Mouse (Mus musculus) liver, adult (tissue): Measurements from ENCODE around the gene Abcd3.

Experiments
- GATA4 ChIP-seq: IDR thresholded peaks from 2 replicates; pipeline ENCODE4 v1.6.1; 2014; ENCODE audit warnings: mild to moderate bottlenecking, low read length; ENCODE audit not compliant: insufficient replicate concordance

The Abcd3 gene

GRCm38 (mm10) chr3:121814877-121815548 is at the start of gene Abcd3:
TSS of gene Abcd3 (minus strand) at chr3:121815302.
- TF ChIP-seq GATA4: no peak; the same call in 1 of the 2 replicates

DNA sequence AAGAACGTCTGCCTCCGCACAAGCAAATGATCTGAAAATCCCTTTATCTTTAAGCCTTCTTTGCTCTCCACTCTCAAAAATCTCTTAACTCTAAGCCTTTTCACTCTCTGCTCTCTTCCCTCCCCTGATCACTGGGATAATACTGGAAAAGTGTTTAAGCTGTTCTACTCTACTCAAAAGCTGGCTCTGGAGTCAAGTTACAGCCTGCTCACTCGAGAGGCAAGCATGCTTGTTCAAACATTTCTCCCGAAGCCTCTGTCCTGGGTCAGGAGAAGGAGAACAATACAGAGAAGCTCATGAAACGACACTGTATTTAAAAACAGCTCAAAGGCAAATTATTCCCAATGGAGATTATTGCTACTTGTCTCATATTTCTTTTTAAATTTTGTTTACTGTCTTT is 44.0 kb upstream of the Abcd3 start:
- TF ChIP-seq GATA4: no peak

- TF ChIP-seq GATA4: no peak
Measured at GRCm38 (mm10) chr3:121856131-121856530, 41.0 kb upstream of the Abcd3 start.

- peak; percentile 41; the same call in 1 of the 2 replicates for TF ChIP-seq GATA4
Measured at GRCm38 (mm10) chr3:121853781-121854520, 38.8 kb upstream of the Abcd3 start.

DNA sequence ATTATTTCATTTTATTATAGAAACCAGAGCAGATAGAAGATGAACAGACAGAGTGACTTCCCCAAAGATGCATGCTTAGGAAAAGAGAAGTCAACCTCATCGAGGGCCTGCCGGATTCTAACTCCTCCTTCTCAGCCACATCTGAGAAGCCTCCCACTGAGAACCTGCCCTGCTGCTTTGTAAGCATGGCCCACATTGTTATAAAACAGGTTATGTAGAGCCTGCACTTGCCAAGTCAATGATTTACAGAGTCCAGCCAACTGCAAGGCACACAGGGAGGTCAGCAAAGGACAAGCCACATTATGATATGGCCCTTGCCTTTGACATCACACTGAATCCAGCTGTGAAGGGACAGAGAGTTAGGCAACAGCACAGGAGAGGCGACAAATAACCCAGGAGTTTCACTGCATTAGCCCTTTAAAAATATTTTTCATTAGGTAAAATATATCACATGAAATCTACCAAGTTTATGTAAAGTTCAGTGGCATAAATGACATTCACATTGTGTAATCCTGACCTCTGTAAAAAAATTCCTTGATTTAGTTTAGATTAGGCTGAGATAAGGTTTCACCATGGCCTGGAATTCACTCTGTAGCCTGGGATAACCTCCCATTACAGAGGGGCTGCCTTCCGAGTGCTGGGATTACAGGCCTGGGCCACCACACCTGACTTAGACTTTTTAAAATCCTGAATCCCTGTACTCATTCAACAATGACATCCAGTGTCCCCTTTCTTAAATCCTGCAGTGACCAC is 37.1 kb upstream of the Abcd3 start:
- TF ChIP-seq GATA4: peak; percentile 67; the same call in 1 of the 2 replicates

GRCm38 (mm10) chr3:121851006-121851405 is 35.9 kb upstream of the Abcd3 start:
- no peak for TF ChIP-seq GATA4

GRCm38 (mm10) chr3:121850381-121850780 is 35.3 kb upstream of the Abcd3 start:
- no peak for TF ChIP-seq GATA4

- no peak for TF ChIP-seq GATA4
Measured at GRCm38 (mm10) chr3:121847296-121847695, 32.2 kb upstream of the Abcd3 start.

DNA sequence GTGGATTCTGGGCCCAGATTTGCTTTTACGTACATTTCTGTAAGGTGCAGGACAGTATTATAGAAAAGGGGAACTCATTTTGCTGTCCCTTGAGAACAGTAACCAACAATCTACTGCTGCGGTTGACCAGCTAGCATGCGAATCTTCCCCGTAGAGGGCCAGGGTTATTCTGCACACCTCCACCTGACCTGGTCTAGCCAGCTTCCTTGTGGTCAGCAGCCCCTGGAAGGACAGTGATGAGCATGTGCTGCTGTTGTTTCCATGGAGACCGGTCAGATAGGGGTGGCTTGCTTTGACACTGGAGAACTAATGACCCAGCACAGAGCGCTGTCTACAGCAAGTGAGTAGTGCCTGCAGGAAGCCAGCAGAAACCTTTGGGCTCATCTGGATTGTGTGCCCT is 29.6 kb upstream of the Abcd3 start:
- no peak for TF ChIP-seq GATA4

GRCm38 (mm10) chr3:121844013-121844412 is 28.9 kb upstream of the Abcd3 start:
- no peak for TF ChIP-seq GATA4

- no peak for TF ChIP-seq GATA4
Measured at GRCm38 (mm10) chr3:121843254-121843653, 28.2 kb upstream of the Abcd3 start.

DNA sequence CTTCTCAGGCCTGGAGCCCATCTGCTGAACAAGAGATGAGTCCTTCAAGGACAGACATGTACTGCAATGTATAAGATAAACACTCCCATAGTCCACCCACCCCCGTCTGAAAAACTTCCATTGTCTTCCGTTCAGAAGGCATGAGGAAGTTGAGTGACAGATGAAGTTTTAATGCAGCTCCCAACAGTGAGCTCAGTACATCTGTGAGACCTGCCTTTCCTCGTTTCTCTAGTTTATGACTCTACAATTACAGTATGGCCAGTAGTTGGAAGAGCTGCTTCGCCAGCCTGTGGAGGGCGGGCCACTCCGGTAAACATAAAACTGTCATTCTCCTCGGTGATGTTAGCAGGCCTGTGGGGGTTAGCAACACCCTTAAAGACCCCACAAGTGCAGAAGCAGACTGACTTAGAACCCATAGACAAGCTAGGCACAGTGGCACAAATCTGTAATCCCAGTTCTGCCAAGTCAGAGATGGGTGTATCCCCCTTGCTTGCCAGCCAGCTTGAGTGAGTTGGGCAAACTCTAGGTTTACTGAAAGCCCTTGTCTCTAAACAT is 27.3 kb upstream of the Abcd3 start:
- TF ChIP-seq GATA4: no peak

DNA sequence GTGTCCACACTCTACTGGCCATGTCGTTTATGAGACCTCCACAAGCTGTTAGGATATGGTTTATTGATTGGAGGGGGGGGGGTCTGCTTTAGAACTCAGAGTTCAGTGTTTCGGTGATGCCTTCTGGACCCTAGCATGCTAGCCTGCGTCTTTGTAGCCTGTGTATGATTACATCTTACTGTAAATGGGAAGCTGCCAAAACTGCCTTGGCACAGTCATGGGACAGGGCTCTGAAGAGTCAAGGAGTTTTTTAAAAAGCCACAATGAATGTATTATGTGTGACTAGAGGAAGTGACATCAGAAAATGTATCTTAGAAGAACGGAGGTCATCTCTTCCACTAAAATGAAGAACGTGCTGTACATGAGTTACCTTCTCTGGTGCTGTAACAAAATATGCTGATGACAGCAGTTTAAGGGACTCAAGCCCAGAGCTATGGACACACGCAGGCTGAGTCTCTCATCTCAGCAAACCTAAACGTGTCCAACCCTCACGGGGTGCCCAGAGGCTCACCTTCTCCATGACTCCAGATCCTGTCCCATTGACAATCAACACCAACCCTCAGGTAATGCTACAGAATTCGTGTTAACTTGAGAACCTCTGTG is 26.4 kb upstream of the Abcd3 start:
- TF ChIP-seq GATA4: no peak

- peak; percentile 83; the same call in 1 of the 2 replicates for TF ChIP-seq GATA4
Measured at GRCm38 (mm10) chr3:121840351-121840750, 25.2 kb upstream of the Abcd3 start.

- TF ChIP-seq GATA4: no peak
Measured at GRCm38 (mm10) chr3:121834732-121835131, 19.6 kb upstream of the Abcd3 start.

- no peak for TF ChIP-seq GATA4
Measured at GRCm38 (mm10) chr3:121834250-121834649, 19.1 kb upstream of the Abcd3 start.

- TF ChIP-seq GATA4: no peak
Measured at GRCm38 (mm10) chr3:121825092-121825491, 10.0 kb upstream of the Abcd3 start.
